Mouse (Mus musculus): ENCODE data around the gene Gm21863.
"Not testable (repeated sequence)": the region's sequence is repeated elsewhere in the genome, so short reads cannot be mapped to it uniquely, and the experiment has no call there.

Gm21863 gene

DNA sequence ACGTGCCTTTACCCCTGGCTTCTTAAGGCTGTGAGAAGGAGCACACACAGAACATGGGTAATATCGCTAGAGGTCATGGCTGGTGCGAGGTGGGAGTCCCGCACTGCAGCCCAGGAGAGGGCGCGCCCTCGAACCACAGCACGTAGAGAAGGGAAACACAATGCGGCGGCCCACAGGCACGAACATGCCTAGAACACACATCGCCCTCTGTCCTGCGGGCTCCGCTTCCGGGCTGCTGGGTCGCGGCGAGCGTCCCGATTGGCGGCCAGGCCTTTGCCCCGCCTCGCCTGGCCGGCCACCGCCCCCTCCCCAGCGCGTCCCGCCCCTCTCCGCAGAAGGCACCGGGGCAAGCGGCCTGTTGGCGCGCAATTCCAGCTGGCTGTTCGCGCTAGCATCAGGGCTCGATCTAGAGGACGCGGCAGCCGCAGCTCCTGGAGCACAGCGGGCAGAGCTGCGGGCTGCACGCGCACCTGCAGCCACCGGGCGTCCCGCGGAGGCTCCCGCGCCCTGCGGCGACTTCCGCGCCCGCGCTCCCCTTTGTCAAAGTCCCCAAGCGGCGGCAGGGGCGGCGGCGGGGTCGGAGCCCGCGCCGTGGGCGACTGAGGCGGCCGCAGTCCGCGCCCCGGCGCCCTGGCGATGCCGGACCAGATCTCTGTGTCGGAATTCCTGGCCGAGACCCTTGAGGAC is at the start of gene Gm21863:
TSS of gene Gm21863 (plus strand) at position 637 of the 687 bp plus-strand sequence.
- not testable (repeated sequence) for DNase-seq (ENCODE audit: low spot score in 2 of 2)

DNA sequence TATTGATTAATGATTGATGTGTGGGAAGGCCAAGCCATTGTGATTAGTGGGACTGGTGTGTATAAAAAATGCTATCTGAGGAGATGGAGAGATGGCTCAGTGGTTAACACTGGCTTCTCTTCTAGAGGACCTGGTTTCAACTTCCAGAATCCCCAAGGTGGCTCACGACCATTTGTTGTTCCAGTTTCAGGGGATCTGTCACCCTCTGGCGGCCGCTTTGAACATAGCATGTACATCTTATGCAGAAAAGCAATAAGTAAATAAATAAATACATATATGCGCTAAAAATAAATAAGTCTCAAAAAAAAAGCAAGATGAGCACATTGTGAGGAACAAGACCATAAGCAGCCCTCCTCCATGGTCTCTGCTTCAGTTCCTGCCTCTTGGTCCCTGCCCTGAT is 26.3 kb upstream of the Gm21863 start:
- DNase-seq (ENCODE audit: low spot score in 2 of 2) = not testable (repeated sequence)
